Mouse (Mus musculus): ENCODE measurements around the gene Pip5kl1. TPM values are rescaled to one million over a fixed set of nuclear protein-coding genes. Genes with fewer than 3 reads are reported as not detected.

Gene Pip5kl1
- total RNA-seq, 1 experiment from 2014 or later = not detected

- DNase-seq = no peak
Observed at GRCm38 (mm10) chr2:32585149-32585714, 10.6 kb downstream of the Pip5kl1 start.

- peak; percentile 95 for DNase-seq
Observed at GRCm38 (mm10) chr2:32586871-32587351, 12.3 kb downstream of the Pip5kl1 start, which contains the start of gene St6galnac4. TSS of gene St6galnac4 (plus strand) at chr2:32587095.

- DNase-seq = no peak
Observed at GRCm38 (mm10) chr2:32587731-32588321, 13.2 kb downstream of the Pip5kl1 start.

- DNase-seq = peak; percentile 61
Observed at GRCm38 (mm10) chr2:32589213-32589795, 14.7 kb downstream of the Pip5kl1 start.

- peak; percentile 52 for DNase-seq
Observed at GRCm38 (mm10) chr2:32590224-32590623, 15.6 kb downstream of the Pip5kl1 start.

- no peak for DNase-seq
Observed at GRCm38 (mm10) chr2:32591249-32591648, 16.7 kb downstream of the Pip5kl1 start.

GRCm38 (mm10) chr2:32596725-32597124 lies 22.1 kb downstream of the Pip5kl1 start:
- peak; percentile 48 for DNase-seq

DNA sequence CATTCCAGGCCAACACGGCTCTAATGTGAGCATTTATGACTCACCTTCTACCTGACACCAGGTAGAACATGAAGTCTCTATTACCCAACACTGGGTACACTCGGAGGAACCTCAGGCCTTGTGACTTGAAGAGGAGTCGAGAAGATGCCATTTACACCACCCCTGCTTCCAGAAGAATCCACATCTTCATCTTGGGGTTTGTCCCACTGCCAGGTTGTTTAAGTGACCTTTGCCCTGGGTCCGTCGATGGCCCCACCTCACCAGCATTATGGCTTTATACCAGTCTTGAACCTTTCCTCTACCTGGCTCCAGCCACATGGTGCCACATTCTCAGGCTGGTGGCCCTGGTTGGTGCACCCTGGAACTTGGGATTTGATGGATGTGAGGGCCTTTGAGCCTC lies 22.7 kb downstream of the Pip5kl1 start:
- DNase-seq = no peak

DNA sequence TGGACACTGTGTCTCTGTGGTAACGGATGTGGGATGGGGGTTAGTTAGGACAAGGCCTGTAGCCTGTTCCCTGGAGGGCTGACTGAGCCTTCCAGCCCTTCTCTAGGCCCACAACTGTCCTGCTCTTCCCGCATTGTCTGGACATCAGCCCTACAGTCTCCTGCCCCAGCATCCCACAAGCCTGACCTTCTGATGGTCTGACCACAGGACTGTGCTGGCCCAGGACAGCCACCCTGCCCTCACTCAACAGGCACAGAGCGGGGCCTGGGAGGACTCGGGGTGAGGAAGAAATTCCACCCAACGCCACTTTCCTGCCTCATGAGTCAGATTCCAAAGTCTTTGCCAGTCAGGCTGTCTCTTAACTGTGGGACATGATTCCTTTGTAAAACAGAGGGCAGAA lies 23.1 kb downstream of the Pip5kl1 start:
- no peak for DNase-seq

- peak; percentile 38 for DNase-seq
Observed at GRCm38 (mm10) chr2:32598506-32598905, 23.9 kb downstream of the Pip5kl1 start.

DNA sequence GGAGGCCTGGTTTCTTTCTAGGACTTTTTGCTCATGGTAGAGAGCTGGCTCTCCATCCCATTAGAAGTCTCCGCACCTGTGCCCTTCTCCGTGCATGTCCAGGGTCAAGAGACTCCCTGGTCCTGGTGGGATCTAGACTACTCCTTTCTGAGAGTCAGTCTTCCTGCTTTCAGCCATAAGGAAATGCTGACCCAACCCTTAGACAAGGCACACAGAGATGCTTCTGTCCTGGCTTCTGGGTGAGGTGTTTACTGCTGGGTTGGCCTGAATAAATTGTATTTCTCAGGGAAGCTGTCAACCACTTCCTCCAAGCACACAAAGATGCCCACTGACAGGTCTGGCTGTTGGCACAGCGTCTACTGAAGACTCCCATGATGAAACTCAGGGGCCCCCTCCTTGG lies 24.8 kb downstream of the Pip5kl1 start, which contains the start of gene St6galnac6:
St6galnac6 (plus strand) TSS at position 301 of the 400 bp plus-strand sequence.
- DNase-seq = no peak

- peak; percentile 66 for DNase-seq
Observed at GRCm38 (mm10) chr2:32601417-32602065, 26.9 kb downstream of the Pip5kl1 start.

- DNase-seq = peak; percentile 92
Observed at GRCm38 (mm10) chr2:32602600-32603054, 28.0 kb downstream of the Pip5kl1 start.

GRCm38 (mm10) chr2:32604631-32605030 lies 30.0 kb downstream of the Pip5kl1 start:
- DNase-seq = no peak

DNA sequence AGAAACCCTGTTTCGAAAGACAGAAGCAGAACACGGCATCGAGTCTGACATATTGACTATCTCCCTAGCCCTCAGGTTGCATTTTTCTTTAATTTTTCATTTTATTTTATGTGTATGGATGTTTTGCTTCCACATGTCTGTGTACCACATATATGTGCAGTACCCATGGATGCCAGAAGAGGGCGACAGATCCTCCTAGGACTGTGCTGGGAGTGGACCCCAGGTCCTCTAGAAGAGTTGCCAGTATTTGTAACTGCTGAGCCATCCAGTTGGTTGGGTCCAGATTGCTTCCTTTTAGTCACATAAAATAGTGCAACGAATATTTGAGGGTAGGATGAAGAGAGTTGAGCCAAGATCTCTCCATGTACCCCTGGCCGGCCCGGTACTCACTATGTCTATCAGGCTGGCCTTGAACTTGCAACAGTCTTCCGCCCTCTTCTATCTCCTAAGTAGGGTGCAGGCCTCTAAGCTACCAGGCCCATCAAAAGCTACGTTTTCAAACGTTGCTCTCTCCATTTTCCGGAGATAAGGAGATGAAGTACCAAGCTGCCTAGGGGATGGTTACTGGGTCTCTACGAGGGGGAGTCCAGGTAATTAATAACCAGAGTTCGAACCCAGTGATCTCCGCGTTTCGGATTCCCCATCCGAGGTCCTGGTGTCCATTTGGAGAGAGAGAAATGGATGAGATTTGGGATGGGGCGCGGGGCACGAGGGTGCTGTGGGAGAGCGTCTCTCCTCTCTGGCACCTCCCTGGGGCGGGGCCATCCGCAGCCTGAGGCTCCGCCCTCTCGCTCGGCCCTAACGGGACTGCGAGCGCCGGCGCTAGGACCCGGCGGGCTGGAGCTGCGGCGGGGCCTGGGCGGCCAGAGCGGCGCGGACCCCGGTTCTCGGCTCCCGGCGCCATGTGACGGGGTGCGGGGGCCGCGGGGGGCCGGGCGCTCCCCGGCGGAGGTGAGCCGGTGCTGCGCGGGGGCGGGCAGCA lies 31.9 kb downstream of the Pip5kl1 start:
- DNase-seq = peak; percentile 94

GRCm38 (mm10) chr2:32607262-32607947 lies 32.8 kb downstream of the Pip5kl1 start:
- peak; percentile 64 for DNase-seq

- DNase-seq = peak; percentile 90
Observed at GRCm38 (mm10) chr2:32608141-32608777, 33.7 kb downstream of the Pip5kl1 start.

- DNase-seq = no peak
Observed at GRCm38 (mm10) chr2:32608778-32609435, 34.3 kb downstream of the Pip5kl1 start.

GRCm38 (mm10) chr2:32610610-32611229 lies 36.1 kb downstream of the Pip5kl1 start:
- DNase-seq = peak; percentile 66

All from adrenal gland, postnatal 14 days (tissue).